Mouse (Mus musculus): Measurements from ENCODE around the gene Carmil2.

Gene Carmil2

DNA sequence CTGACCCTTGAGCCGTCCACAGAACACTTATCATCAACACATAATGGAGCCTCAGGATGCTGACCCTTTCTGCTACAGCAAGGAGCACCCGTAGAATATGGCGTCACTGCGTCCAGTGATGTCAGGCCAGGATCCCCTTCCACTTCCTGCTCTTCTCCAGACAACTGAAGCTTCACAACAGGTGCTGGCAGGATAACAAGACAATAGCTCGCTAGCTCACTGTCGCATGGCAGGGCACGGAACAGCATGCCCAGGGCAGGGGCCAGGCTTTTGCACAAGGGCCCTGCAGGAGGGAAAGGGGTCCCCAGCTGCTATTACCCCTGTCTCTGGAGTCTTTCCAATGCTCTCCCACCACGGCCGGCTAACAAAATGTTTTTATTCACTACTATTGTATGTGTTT lies 36.8 kb downstream of the Carmil2 start:
- DNase-seq (ENCODE audit: low spot score), result no peak

DNA sequence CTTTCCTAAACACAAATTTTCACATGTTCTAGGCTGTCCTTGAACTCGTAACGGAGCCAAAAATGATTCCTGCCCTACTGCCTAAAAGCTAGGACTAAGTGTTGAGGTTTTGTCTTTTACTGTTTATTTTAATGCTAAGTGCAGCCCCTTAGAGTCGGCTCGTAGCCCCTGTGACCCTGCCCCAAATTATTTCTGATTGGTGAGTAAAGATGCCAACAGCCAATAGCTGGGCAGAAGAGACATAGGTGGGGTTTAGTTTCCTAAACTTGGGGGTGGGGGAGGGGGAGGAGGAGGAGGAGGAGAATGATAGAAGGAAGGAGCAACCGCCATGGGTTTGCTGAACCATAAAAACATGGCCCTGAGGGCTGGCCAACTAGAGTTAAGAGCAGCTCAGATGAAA lies 39.7 kb downstream of the Carmil2 start:
- DNase-seq (ENCODE audit: low spot score), result no peak

DNA sequence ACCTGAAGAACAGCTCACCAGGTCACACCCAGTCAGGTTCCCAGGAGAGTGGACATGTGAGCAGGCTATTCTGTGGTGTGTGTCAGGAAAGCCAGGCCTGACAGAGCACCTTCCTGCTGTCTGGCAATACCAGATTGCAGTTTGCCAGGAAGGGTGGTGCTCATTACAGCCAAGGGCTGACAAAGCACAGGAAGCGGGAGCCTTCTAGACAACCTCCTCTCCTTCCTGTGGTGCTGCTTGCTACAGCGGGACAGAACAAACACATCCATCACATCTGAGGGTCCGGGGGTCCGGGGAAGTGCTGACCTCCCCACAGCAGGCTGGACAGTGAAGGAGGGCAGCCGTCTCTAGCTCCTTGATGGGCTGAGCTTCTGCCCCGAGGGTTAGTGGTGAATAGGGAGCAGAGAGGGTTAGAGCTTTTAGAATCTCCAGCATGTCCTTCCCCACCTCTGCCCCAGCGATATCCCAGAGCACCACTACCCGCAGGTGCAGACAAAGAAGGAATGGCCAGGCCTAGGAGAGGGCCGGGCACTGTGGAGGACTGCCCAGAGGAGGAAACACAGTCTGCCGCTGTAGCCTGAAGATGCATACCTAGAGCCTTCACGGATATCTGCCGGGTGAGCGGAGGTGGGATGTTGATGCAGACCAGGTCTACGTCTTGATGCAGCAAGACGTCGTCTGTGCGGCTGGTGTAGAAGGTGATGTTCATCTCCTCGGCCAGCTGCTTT lies 41.5 kb downstream of the Carmil2 start:
- no peak for DNase-seq (ENCODE audit: low spot score)

DNA sequence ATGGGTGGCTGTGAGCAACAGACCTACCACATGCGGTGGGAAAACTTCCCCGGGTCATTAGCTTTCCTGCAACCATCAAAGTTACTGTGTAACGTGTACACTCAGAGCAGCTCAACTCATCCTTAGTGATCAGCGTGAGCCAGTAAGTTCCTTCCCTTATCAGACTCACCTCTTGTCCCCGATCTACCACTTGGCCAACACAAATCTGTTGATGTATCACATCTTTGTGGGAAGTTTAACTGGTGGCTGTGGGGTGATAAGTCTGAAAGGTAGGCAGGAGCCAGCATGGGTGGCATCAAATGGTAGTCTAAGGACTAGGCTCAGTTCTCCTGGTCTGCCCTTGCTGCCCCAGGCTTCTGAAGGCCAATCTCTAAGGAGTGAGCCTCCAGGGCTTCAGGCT lies 46.1 kb downstream of the Carmil2 start:
- no peak for DNase-seq (ENCODE audit: low spot score)

DNA sequence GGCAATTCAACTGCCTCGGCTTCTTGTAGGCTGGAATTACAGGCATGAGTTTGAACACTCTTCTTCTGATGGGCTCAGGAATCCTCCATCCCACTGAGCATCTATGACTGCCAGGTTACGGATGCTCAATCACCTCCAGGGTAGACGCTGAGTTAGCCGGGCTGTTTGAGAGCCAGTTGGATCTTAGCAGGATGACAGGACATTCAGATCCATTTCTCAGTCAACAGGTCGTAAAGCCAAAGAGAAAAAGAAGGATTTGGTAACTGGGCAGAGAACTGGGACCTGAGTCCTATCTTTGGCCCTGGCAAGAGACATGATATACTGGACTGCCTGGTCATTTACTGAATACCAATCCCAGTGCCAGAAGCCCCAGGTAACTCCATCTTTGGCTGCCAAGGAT lies 53.1 kb downstream of the Carmil2 start:
- no peak for DNase-seq (ENCODE audit: low spot score)

DNA sequence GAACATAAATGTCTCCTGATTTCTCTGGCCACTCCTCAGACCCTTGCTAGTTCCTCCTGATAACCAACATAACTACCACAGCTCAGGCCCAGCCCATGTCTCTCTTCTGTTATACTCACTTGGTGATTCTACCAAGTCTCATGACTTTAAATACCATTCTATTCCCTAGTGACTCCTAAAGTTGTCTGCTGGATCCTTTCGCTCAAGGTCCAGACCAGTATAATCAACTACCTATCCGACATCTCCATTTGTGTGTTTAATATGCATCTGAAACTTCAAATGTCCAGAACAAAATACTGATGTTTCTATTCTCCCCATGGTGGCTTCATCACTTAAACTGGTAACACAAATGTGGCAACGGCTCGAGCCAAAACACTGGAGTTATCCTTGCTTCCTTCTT lies 57.2 kb downstream of the Carmil2 start:
- DNase-seq (ENCODE audit: low spot score), result no peak
